Comparison of ENCODE assay signal across 15 mouse cellular contexts in the genomic region with DNA sequence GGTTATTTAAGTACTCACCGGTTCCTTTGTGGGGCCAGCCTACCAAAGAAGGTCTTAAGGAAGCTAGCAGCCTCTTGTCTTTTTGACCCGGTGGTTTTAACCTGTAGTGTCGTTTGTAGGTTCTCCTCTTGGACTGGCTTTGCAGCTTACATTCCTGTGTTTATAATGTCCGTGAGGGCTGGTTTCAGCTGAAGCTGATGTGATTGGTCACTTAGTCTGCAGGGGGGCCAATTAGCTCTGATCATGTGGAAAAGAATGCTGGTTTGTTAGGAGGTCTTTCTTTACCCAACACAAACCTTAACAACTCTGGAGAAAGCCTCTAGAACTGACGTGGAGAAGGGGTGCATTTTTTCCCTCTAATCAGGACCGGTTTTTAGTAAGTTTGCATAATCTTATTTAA. TPM values are rescaled to one million over a fixed set of nuclear protein-coding genes. Genes with fewer than 3 reads are reported as not detected.
DNase-seq lines count a peak whose midpoint lies in the region; ATAC-seq lines count a peak whose summit lies in the region.
"Had no signal": no experiment of that assay in that cellular context is flagged by ENCODE, and none has a peak within 500 bp of the region (broad histone marks: within the 10 kb centered on the region; RNA-seq: fewer than 3 reads in every experiment).

Gene Kcnj13 (minus strand): TSS at position 136 of the 400 bp plus-strand sequence.

- H3K36me3 ChIP-seq in forebrain, embryonic 14.5 days (ENCODE audit: control insufficient read depth, insufficient read depth, low read length), result peaks cover 17% of the 10 kb centered on the region
- H3K36me3 ChIP-seq in forebrain, embryonic 13.5 days (ENCODE audit: poor library complexity, severe bottlenecking), result peaks cover 16% of the 10 kb centered on the region; the same call in 1 of the 2 replicates
- H3K36me3 ChIP-seq in embryonic facial prominence, embryonic 15.5 days, result peaks cover 14% of the 10 kb centered on the region; the same call in 1 of the 2 replicates
- 0 out of 2 replicates have a peak, but pooled peaks cover 3% of the 10 kb centered on the region for H3K36me3 ChIP-seq in lung, embryonic 15.5 days

- no peaks in the 10 kb centered on the region for H3K4me1 ChIP-seq in forebrain, embryonic 14.5 days (ENCODE audit: control insufficient read depth, insufficient read depth, low read length)
- peaks cover 5% of the 10 kb centered on the region for H3K4me1 ChIP-seq in forebrain, embryonic 13.5 days
- peaks cover 4% of the 10 kb centered on the region for H3K4me1 ChIP-seq in embryonic facial prominence, embryonic 15.5 days
- peaks cover 10% of the 10 kb centered on the region for H3K4me1 ChIP-seq in lung, embryonic 15.5 days

- DNase-seq in forebrain, embryonic 14.5 days (ENCODE audit: low spot score), result peak; percentile 5
- peak; percentile 43 for DNase-seq in Muller cell, postnatal 12 days (ENCODE audit: inconsistent ontology term)
- DNase-seq in urinary bladder, adult 18-20 months (ENCODE audit: low spot score in 2 of 2), result no peak
- no peak for DNase-seq in layer of hippocampus, postnatal 36 days
- DNase-seq in thymus, postnatal 14 days, result no peak
- DNase-seq: cerebellum, adult 18-20 months; liver, postnatal 0 days had no signal

- H3K27me3 ChIP-seq in forebrain, embryonic 14.5 days (replicated peaks; ENCODE audit: control insufficient read depth, insufficient read depth, low read length), result no peaks in the 10 kb centered on the region
- H3K27me3 ChIP-seq in forebrain, embryonic 13.5 days, result no peaks in the 10 kb centered on the region
- no peaks in the 10 kb centered on the region for H3K27me3 ChIP-seq in embryonic facial prominence, embryonic 15.5 days
- no peaks in the 10 kb centered on the region for H3K27me3 ChIP-seq in lung, embryonic 15.5 days
- H3K27me3 ChIP-seq: embryonic facial prominence, embryonic 13.5 days; limb, embryonic 13.5 days; midbrain, embryonic 12.5 days had no signal

- no peaks in the 10 kb centered on the region for H3K9me3 ChIP-seq in forebrain, embryonic 14.5 days (replicated peaks; ENCODE audit: control insufficient read depth, low read length)
- no peaks in the 10 kb centered on the region for H3K9me3 ChIP-seq in forebrain, embryonic 13.5 days (replicated peaks)
- no peaks in the 10 kb centered on the region for H3K9me3 ChIP-seq in embryonic facial prominence, embryonic 15.5 days (replicated peaks)
- no peaks in the 10 kb centered on the region for H3K9me3 ChIP-seq in lung, embryonic 15.5 days
- H3K9me3 ChIP-seq: embryonic facial prominence, embryonic 13.5 days; limb, embryonic 13.5 days; midbrain, embryonic 12.5 days had no signal

- no peak within 1 kb of the TSS for H3K27ac ChIP-seq in forebrain, embryonic 14.5 days (ENCODE audit: low read depth, low read length)
- H3K27ac ChIP-seq in forebrain, embryonic 13.5 days, result no peak within 1 kb of the TSS
- H3K27ac ChIP-seq in embryonic facial prominence, embryonic 15.5 days (replicated peaks), result 0 out of 2 replicates have a peak within 1 kb of the TSS, but pooled peaks have one; percentile 11
- H3K27ac ChIP-seq in lung, embryonic 15.5 days, result peak within 1 kb of the TSS; percentile 58
- H3K27ac ChIP-seq: embryonic facial prominence, embryonic 13.5 days; limb, embryonic 13.5 days; midbrain, embryonic 12.5 days had no signal

- no peak within 1 kb of the TSS for H3K9ac ChIP-seq in forebrain, embryonic 14.5 days (ENCODE audit: low read length)
- H3K9ac ChIP-seq in forebrain, embryonic 13.5 days, result no peak within 1 kb of the TSS
- no peak within 1 kb of the TSS for H3K9ac ChIP-seq in embryonic facial prominence, embryonic 15.5 days
- H3K9ac ChIP-seq in lung, embryonic 15.5 days, result no peak within 1 kb of the TSS
- H3K9ac ChIP-seq: embryonic facial prominence, embryonic 13.5 days; limb, embryonic 13.5 days; liver, postnatal 0 days; midbrain, embryonic 12.5 days had no signal

- no peak for ATAC-seq in forebrain, embryonic 14.5 days
- no peak for ATAC-seq in forebrain, embryonic 13.5 days
- no peak for ATAC-seq in embryonic facial prominence, embryonic 15.5 days (ENCODE audit: insufficient number of reproducible peaks, low FRiP score, low TSS enrichment, low read depth)
- no peak for ATAC-seq in lung, embryonic 15.5 days (ENCODE audit: borderline replicate concordance, extremely low read depth, low FRiP score, low TSS enrichment)
- ATAC-seq: liver, postnatal 0 days had no signal

- no peak within 1 kb of the TSS for H3K4me3 ChIP-seq in forebrain, embryonic 14.5 days (ENCODE audit: low read depth, low read length)
- H3K4me3 ChIP-seq in forebrain, embryonic 13.5 days, result no peak within 1 kb of the TSS
- H3K4me3 ChIP-seq in embryonic facial prominence, embryonic 15.5 days (replicated peaks), result no peak within 1 kb of the TSS
- H3K4me3 ChIP-seq in lung, embryonic 15.5 days, result no peak within 1 kb of the TSS
- H3K4me3 ChIP-seq: embryonic facial prominence, embryonic 13.5 days; limb, embryonic 13.5 days; midbrain, embryonic 12.5 days had no signal

- no peak within 1 kb of the TSS for H3K4me2 ChIP-seq in forebrain, embryonic 14.5 days (ENCODE audit: low read length)
- H3K4me2 ChIP-seq in forebrain, embryonic 13.5 days, result no peak within 1 kb of the TSS
- no peak within 1 kb of the TSS for H3K4me2 ChIP-seq in embryonic facial prominence, embryonic 15.5 days (replicated peaks)
- no peak within 1 kb of the TSS for H3K4me2 ChIP-seq in lung, embryonic 15.5 days
- H3K4me2 ChIP-seq: embryonic facial prominence, embryonic 13.5 days; limb, embryonic 13.5 days; midbrain, embryonic 12.5 days had no signal

- 4% methylated on average over 6 of the region's 6 CpGs for WGBS in forebrain, embryonic 14.5 days
- 9% methylated on average over 6 of the region's 6 CpGs for WGBS in forebrain, embryonic 13.5 days
- WGBS in embryonic facial prominence, embryonic 15.5 days, result 38% methylated on average over 6 of the region's 6 CpGs
- 36% methylated on average over 6 of the region's 6 CpGs for WGBS in lung, embryonic 15.5 days

RNA-seq across cellular contexts. Expression of gene Kcnj13, which starts in this region (rescaled TPM):
- 10.4 and 11.2 TPM in 2 replicates for polyA plus RNA-seq in forebrain, embryonic 14.5 days (2014; fragmentation: Nextera tagmentation; extraction: Ambion mirVana)
- polyA plus RNA-seq in forebrain, embryonic 13.5 days (2015; fragmentation: Nextera tagmentation; extraction: Ambion mirVana), result 6.4 and 10.4 TPM in 2 replicates
- 2.8 and 6.0 TPM in 2 replicates for polyA plus RNA-seq in embryonic facial prominence, embryonic 15.5 days (2015; fragmentation: Nextera tagmentation; extraction: Ambion mirVana)
- 6.0 and 6.1 TPM in 2 replicates for polyA plus RNA-seq in lung, embryonic 15.5 days (2015; fragmentation: Nextera tagmentation; extraction: Ambion mirVana)
- total RNA-seq in layer of hippocampus, postnatal 36 days (2021), result 1 to 10 TPM in 1 of 2 experiments, under 1 TPM in 1; 0.27 to 3.4 TPM
- total RNA-seq: adrenal gland, postnatal 4 days had no signal
- polyA plus RNA-seq: gonadal fat pad, adult 2 months; liver, postnatal 0 days had no signal

Comparison
In these comparisons a context has a peak if more than half of its experiments do, and no peak if none do; other contexts are left out.
1. DNase-seq: peak in forebrain, embryonic 14.5 days (single experiment) and Muller cell, postnatal 12 days (single experiment); none in urinary bladder, adult 18-20 months (0 of 2), layer of hippocampus, postnatal 36 days (0 of 2) and thymus, postnatal 14 days (single experiment).
2. H3K27ac ChIP-seq: peak in embryonic facial prominence, embryonic 15.5 days (single experiment) and lung, embryonic 15.5 days (single experiment); none in forebrain, embryonic 14.5 days (single experiment) and forebrain, embryonic 13.5 days (single experiment).